ENCODE assay signal across 21 mouse cellular contexts in genomic region chr9:77302340-77302739, GRCm38 (mm10). TPM values are rescaled to one million over a fixed set of nuclear protein-coding genes. Genes with fewer than 3 reads are reported as not detected.
DNase-seq lines count a peak whose midpoint lies in the region; TF ChIP-seq lines count a peak whose summit lies in the region.
"Had no signal": no experiment of that assay in that cellular context is flagged by ENCODE, and none has a peak within 500 bp of the region (broad histone marks: within the 10 kb centered on the region; RNA-seq: fewer than 3 reads in every experiment).

No protein-coding gene starts in this region.

- intact Hi-C loops in left cerebral cortex, postnatal 36 days (cut with DNase I), result no loop called here
- intact Hi-C loops in left cerebral cortex, postnatal 4 days (cut with DNase I), result no loop called here
- intact Hi-C loops in gastrocnemius, postnatal 14 days (cut with DNase I; ENCODE audit: low total_unique reads), result no loop called here

- H3K27ac ChIP-seq in cerebellum, adult 2 months (ENCODE audit: insufficient read depth, low read length), result no peak overlapping the region
- H3K27ac ChIP-seq: embryonic facial prominence, embryonic 15.5 days; forebrain, embryonic 13.5 days; midbrain, embryonic 15.5 days had no signal

- no peak for TF ChIP-seq POLR2A in cerebellum, adult 2 months (IDR thresholded peaks at IDR 0.05; ENCODE audit: borderline replicate concordance, insufficient read depth, low read length)

- H3K4me1 ChIP-seq in cerebellum, adult 2 months (ENCODE audit: control insufficient read depth, insufficient read depth, low read length), result no peaks in the 10 kb centered on the region
- H3K4me1 ChIP-seq: embryonic facial prominence, embryonic 15.5 days; forebrain, embryonic 13.5 days; megakaryocyte, embryonic 14.5 days; midbrain, embryonic 15.5 days had no signal

- no peak overlapping the region for H3K4me3 ChIP-seq in cerebellum, adult 2 months (replicated peaks; ENCODE audit: insufficient read depth, low read depth, low read length)
- H3K4me3 ChIP-seq: embryonic facial prominence, embryonic 15.5 days; forebrain, embryonic 13.5 days; megakaryocyte, embryonic 14.5 days; midbrain, embryonic 15.5 days had no signal

- 7% methylated on average over 8 of the region's 8 CpGs for WGBS in cerebellum, adult 2 months

- peak; percentile 11 to 30 for DNase-seq in cerebellum, postnatal 10 days
- DNase-seq in cerebellum, adult 2 months, result no peak
- DNase-seq in left cerebral cortex, postnatal 36 days (ENCODE audit: low spot score in 2 of 2), result peak; percentile 16 to 31
- no peak for DNase-seq in left cerebral cortex, postnatal 4 days
- peak; percentile 21 for DNase-seq in Muller cell, postnatal 12 days (ENCODE audit: inconsistent ontology term)
- peak; percentile 8 to 30 for DNase-seq in layer of hippocampus, adult 8-10 months (ENCODE audit: low spot score in 2 of 2)
- DNase-seq in testis, postnatal 10 days (ENCODE audit: low spot score), result no peak
- no peak for DNase-seq in gastrocnemius, postnatal 14 days
- DNase-seq: adrenal gland, postnatal 10 days; cerebellum, adult 8-10 months; gastrocnemius, postnatal 25 days; liver; liver, postnatal 0 days; thymus, postnatal 4 days had no signal

- no peaks in the 10 kb centered on the region for H3K27me3 ChIP-seq in cerebellum, adult 2 months (ENCODE audit: control insufficient read depth, insufficient read depth, low read length)
- H3K27me3 ChIP-seq: embryonic facial prominence, embryonic 15.5 days; forebrain, embryonic 13.5 days; megakaryocyte, embryonic 14.5 days; midbrain, embryonic 15.5 days had no signal

- TF ChIP-seq CTCF in cerebellum, adult 2 months (IDR thresholded peaks at IDR 0.05; ENCODE audit: borderline replicate concordance, insufficient read depth, low read depth, low read length), result no peak

RNA-seq across cellular contexts. Expression of gene Mlip, which starts 50.4 kb away (rescaled TPM):
- polyA plus RNA-seq in cerebellum, adult 2 months (2012; rRNA removed), result 3.9 and 4.6 TPM in 2 replicates
- total RNA-seq in left cerebral cortex, postnatal 36 days (2021), result 100 to 1,000 TPM; 117 to 119 TPM
- 10 to 100 TPM; 68.4 to 71.5 TPM for total RNA-seq in left cerebral cortex, postnatal 4 days (2021)
- 10 to 100 TPM; 48.3 to 53.0 (median 52.9) TPM for total RNA-seq in layer of hippocampus, adult 8-10 months (2022)
- total RNA-seq in gastrocnemius, postnatal 14 days (2021), result 100 to 1,000 TPM; 103 to 105 TPM
- polyA plus RNA-seq: G1E; kidney, embryonic 14.5 days; liver, postnatal 0 days; neural tube, embryonic 11.5 days had no signal

Comparison
In these comparisons a context has a peak if more than half of its experiments do, and no peak if none do; other contexts are left out.
1. DNase-seq: peak in cerebellum, postnatal 10 days (2 of 2), left cerebral cortex, postnatal 36 days (2 of 2), Muller cell, postnatal 12 days (single experiment) and layer of hippocampus, adult 8-10 months (2 of 2); none in cerebellum, adult 2 months (0 of 2), left cerebral cortex, postnatal 4 days (single experiment), testis, postnatal 10 days (single experiment) and gastrocnemius, postnatal 14 days (single experiment).